Mouse (Mus musculus) cerebellum, adult (tissue): Measurements from ENCODE around the gene Suox.
A peak's percentile ranks its signal among the peaks of the same experiment; 100 is the strongest.
"Not testable (repeated sequence)": the region's sequence is repeated elsewhere in the genome, so short reads cannot be mapped to it uniquely, and the experiment has no call there.

Experiments
- ATAC-seq: cut with Nextera tagmentation; 2 replicates; pipeline ENCODE4 v1.9.2; 2017; ENCODE audit warnings: mild to moderate bottlenecking, moderate library complexity, mixed read lengths; ENCODE audit not compliant: insufficient number of reproducible peaks, low FRiP score, low TSS enrichment

Suox gene

DNA sequence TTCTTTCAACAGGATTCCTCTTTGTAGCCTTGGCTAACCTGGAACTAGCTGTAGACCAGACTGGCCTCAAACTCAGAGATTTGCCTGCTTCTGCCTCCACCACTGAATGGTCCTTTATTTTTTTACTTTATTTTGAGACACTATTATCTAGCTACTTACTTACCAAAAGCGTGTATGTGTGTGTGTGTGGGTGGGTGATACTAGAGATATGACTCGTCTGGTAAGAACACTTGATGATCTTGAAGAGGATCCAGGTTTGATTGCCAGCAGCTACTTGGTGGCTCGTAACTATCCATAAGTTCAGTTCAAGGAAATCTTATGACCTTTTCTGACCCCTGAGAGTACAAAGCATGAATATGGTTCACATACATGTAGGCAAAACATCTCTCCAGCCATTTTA, 8.6 kb downstream of the Suox start:
- ATAC-seq = no peak

DNA sequence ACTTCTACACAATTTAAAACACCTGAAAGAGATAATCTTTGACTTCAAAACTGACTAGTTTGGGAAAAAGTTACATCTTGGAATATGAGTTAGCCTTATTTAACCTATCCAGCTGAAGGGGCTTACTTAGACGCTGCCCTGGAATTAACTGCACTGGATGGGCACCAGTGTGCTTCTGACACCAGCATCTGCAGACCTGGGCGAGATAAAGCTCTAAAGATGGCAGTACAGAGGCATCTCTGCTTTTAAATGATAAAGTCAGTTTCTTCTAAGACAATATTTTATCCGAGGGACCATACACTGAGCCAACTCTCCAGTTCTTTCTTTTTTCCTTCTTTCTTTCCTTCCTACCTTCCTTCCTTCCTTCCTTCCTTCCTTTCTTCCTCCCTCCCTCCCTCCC, 9.1 kb downstream of the Suox start:
- no peak for ATAC-seq

DNA sequence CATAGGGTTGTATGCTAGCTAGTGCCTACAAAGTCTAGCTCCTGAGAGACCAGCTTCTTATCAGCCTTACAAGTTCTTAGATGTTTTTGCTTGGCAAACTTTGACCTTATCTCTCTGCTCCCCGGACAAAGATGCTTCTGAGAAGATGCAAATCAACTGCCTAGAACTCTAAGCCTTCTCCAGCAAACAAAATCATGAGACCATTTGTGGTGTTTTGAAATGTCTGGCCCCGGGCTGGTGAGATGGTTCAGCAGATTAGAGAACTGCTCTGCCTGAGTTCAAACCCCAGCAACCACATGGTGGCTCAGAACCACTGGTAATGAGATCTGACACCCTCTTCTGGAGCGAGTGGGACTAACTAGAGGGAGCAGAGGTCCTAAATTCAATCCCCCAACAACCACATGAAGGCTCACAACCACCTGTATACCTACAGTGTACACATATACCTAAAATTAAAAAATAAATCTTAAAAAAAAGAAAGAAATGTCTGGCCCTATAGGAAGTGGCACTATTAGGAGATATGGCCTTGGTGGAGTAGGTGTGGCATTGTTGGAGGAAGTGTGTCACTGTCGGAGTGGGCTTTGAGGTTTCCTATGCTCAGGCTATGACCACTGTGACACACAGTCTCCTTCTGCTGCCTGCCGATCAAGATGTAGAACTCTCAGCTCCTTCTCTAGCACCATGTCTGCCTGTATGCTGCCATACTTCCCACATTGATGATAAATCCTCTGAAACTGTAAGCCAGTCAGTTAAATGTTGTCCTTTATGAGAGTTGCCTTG, 10.2 kb downstream of the Suox start:
- no peak for ATAC-seq

DNA sequence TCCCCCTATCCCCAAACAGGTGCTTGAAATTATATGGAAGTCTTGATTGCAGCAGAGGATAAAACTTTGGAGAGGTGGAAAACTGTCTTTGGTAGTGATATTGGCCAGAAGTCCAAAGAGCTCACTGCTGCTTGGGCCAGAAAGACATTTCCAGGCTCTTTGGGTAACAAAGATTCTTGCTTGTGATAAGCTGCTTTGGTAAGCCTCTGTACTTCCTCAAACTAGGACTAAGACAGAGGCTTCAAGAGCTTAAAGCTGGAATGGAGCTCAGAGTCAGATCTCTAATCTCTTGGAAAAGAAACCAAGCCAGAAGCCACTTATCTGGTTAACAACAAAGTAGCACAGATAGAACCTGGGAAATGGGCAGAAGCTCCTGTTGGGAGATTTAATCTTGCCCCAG, 11.4 kb downstream of the Suox start:
- no peak for ATAC-seq

DNA sequence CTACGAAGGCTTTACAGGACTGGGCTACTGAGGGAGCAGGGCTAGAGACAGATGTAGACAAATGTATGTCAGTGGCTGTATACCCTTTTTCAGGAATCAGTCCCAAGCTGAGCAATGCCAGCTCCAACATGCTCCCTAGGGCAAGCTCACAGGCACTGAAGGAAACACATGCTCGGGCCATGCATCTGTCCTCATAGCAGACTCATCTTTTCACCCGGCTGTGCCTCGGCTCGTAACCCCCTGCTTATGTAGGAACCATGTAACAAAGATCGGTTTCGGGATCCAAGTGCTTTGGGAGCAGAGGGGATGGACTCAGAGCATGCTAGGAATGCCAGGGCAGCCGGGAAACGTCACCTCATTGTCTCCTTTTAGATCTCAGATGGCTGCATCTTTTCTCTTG, 14.4 kb downstream of the Suox start:
- ATAC-seq = no peak

DNA sequence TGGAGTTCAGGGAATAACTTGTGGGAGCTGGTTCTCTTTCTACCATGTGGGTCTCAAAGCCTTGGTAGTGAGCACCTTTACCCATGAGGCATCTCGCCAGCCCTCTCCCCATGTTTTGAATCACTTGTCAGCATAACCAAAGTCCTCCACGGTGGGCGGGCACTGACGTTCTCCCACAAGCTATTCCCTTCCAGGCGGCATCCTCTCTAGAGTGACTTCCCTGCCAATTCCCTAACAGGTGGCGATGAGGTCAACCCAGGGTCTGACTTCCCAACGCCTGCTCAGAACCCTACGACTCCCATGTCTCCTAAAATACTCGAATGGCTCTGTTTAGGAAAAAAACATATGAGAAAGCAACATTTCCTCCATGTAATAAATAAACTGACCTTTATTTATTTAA, 16.0 kb downstream of the Suox start:
- no peak for ATAC-seq

DNA sequence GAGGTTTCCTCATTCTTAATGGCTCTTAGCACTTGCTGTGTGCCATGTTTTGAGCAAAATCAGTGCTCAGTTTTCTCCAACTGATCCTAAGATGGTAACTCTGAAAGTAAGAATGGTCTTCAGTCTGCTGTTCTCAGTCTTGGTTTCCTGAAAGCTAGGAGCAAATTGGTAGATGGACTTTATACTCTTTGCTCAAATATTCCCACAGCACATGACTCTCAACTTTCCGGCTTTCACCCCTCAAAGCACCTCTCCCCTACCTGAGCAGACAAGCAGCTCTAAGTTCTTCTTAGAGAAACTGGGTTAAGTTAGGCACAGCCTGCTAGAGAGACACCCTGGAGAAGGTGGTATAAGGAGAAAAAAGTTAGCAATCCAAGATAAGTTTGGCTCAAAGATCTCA, 17.1 kb downstream of the Suox start:
- no peak for ATAC-seq

DNA sequence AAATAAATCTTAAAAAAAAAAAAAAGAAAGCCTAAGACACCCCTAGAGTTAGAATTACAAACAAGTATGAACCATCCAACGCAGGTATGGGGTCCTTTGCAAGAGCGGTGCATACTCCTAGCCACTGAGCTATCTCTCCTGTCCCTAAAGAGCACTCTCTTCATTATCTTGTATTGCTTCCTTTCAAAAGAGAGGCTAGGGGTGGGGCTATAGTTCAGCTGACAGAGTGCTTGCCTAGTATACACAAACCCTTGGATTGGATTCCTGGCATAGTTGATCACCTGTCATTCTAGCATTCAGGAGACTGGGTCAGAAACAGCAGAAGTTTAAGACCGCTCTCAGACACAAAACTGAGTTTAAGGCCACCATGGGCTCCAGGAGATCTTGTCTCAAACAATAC, 18.6 kb downstream of the Suox start:
- no peak for ATAC-seq

DNA sequence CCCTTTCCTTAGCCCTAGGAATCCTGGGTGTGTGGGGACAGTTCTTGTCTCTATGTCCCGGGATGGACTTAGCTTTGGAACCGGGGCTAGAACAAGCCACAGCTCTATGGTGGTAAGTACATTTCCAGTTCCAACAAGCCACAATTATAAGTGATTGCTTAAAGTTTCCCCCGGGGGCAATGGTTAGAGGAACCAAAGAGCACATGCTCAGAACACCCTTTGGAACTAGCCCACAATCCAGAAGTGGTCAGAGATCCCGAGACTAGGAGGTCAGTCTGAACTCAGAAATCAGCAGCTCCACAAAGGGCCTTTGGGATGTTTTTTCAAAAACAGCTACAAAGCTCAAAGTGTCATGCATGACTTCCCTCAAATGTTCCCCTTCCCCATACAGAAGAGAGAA, 20.0 kb downstream of the Suox start:
- no peak for ATAC-seq

DNA sequence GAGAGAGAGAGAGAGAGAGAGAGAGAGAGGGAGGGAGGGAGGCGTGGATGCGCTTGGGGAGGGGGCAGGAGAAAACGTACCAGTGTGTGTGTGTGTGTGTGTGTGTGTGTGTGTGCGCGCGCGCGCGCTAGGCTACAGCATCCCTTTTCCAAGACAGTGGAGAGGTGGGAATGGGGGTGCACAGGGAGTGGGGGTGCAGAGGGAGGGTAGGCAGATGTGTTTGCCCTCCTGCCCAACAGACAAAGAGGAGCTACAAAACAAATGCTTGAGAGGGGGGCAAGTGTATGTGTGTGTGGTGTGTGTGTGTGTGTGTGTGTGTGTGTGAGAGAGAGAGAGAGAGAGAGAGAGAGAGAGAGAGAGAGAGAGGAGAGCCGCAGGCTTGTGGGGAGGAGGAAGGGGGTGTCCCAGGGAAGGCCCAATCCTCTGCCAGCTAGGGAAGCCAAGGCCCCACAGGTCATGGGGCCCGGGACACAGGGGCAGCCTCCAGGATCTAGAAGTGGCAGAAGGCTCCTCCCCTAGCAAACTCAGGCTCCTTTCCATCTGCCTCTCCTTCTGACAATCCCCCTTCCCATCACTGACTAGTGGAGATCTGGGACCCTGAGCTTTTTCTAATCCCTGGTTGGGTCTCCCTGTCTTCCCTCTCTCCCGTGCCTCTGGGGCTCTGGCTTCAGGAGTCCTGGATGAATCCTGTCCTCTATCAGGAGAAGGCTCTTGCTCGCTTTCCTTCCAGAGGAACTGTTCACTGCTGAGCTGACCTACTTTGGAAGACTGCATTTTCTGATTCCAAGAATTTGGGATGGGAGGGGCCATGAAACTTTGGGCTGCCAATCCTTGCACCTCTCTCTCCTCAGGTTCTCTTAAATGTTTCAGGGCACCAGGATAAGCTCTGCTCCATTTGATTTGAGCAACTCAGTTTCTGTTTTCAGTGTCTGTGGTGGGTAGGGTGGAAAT, 27.5 kb downstream of the Suox start:
- ATAC-seq = peak; percentile 42; the same call in 1 of the 2 replicates

DNA sequence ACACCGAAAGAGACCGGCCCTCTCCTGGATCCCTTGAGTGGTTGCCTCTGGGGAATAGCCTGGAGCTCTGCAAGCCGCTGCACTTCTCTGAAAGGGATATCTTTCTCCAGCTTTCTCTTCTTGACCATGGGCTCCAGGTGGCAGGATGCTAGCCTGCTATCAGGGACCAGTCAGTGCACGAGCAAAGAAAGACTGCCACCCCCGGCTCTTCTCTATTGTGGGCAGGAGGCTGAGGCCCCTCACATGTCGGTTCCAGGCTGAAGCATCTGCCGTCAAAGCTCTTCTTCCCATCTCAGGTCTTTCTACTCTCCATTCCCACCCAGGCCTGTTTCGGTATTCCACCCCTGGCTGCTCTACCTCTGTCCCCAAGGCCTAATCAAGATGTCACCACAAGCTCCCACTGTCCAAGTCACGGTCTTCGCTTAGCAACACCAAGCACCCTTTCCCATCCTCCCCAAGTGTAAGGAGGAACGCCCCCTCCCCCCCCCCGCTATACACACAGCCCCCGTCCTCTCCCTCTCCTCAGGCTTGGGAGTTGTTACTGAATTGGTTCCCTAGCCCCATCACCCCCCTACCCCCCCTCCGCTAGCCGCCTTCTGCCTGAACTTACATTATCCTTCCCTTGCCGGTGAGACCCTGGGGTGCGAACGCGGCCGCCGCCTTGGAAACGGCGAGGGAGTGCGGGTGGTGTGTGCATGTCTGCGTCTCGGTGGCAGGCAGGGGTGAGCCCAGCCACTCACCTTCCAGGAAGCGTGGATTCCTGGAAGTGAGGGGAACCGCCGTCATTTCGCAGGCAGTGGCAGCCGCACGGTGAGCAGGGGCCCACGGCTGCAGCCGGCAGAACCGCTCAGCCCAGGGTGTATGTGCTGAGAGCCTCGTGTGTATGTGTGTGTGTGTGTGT, 28.5 kb downstream of the Suox start, which contains the start of gene Ikzf4:
Gene Ikzf4 (minus strand): TSS at position 881 of the 901 bp plus-strand sequence.
- ATAC-seq = peak; percentile 50; the same call in 1 of the 2 replicates

DNA sequence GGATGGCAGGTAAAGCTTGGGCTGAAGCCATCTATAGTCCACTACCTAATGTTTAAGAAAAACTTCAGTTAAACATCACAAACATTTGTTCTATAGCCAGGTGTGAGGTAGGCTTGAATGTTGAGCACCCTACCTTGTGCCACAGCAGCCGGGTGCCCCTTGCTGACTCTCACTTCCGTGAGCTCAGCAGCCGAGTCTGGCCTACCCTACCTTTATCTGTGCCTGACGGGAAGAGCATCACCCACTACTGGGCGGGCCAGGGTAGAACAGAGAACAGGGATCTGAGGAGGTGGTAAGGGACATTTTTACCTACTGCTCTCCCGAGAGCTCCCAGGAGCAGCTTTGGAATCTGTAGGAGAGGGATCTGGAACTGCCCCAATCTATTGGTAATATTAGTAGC, 31.1 kb downstream of the Suox start:
- ATAC-seq = no peak

DNA sequence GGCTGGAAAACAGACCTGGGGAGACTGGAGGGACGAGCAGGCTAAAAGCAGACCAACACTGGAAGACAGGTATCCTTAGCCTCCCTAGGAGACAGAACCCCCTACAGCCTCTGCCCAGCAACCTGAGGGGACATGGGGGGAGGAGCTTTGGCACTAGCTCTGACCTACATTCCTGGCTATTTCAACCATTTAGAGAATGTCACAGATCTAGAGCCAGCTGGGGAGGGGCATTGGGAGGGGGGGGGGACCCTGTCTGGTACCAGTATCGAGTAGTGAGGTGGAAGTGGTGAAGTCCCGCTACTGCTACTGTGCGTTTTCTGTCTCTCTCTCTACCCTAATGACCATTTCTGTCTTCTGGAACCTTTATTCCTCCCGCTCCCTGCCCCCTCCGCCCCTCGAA, 32.0 kb downstream of the Suox start:
- no peak for ATAC-seq

DNA sequence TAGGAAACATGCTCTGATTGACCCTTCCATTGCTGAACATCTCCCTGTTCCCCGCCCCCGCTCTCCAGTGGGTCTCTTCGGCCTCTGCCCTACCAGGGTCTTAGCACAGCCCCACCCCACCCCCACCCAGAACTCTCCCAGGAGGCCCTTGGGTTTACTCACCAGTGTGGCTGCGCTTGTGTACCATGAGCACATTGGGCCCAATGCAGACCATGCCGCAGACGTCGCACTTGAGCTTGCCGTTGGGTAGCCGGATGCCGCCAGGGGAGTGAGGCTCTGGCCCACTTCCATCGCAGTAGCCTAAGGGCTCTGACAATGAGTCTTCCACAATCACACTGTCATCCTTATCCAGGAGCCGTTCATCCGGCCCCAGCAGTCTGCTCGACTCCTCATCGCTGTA, 33.0 kb downstream of the Suox start:
- ATAC-seq = no peak

DNA sequence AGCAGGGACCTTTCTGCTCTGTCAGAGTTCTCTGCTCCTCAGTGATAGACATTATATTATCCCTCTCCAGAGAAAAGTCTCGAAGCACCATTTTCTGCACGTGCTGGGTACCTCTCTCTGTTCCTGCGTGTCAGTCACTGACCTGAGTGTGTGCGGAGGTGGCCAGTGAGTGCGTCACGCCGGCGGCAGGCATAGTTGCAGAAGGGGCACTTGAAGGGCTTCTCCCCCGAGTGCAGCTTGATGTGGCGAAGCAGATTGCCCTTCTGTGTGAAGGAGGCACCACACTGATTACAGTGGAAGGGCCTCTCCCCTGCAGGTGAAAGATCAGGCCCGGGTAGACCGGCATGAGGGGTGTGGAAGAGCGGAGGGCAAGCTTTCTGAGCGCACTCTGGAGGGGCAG, 33.9 kb downstream of the Suox start:
- no peak for ATAC-seq

DNA sequence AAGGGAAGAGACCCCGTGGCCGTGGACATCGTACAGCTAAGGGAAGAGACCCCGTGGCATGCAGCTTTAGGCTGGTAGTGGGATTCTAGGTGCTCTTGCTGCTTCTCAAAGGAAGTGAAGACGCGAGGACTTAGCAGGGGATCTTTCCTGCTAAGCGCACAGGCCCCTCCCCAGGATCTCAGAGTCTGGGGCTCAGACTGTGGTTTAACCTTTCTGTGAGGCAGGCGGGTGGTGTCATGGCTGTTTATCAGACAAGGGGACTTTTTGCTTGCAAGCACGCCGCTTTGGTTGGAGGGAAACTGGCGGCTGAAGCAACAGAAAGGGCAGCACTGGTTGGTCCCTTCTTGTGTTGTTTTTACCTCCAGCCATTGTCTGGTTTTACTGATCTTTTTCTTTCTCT, 36.9 kb downstream of the Suox start:
- no peak for ATAC-seq

DNA sequence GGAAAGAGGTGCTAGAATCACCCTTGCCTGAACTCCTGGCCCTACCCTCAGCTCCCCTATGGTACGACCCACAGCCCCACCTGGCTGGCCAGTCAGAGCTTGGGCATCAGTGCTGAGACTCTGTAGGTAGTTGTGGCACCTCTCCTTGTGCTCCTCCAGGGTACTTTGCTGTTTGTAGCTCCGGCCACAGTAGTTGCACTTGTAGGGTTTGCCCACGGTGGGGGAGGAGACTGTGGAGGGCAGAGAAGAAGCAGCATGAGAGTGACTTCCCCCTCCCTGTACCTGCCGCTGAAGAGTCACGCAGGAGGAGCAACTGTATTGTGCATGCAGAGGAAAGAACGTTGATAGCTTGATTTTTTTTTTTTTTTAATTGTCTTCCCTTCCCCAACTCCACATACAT, 37.3 kb downstream of the Suox start:
- no peak for ATAC-seq

DNA sequence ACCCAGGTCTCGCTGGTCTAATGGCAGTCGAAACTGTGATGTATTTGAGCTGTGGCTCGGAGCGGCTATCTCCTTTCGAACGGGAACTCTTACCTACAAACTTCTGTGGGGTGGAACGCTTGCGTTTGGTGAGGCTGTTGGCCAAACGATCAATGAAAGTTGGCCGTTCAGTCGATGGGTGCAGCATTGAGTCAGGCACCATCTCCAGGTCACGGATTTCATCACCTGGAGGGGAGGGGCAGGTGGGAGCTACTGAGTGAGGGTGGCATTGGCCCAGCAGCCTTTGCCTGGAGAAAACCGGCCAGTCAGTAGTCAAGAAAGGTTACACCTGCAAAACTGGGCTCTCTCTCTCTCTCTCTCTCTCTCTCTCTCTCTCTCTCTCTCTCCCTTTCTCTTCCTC, 38.2 kb downstream of the Suox start:
- no peak for ATAC-seq

DNA sequence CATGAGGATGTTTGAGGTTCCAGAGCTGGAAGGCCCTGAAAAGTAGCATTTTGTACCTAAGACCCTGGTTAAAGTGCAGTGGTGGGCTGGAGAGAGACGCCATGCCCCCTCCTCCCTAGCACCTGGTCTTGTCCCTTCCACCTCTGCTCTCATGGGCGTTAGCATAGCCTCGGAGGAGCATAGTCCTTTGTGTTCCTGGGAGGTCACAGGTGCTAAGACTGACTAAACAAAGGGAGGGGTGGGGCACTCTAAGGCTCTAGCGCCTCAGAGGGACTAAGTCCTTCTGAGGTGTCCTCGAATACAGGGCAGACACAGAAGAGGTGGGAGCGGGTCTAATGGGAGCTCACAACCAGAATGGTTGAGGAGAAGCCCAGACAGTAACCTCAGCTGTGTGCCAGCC, 42.3 kb downstream of the Suox start:
- ATAC-seq = no peak

DNA sequence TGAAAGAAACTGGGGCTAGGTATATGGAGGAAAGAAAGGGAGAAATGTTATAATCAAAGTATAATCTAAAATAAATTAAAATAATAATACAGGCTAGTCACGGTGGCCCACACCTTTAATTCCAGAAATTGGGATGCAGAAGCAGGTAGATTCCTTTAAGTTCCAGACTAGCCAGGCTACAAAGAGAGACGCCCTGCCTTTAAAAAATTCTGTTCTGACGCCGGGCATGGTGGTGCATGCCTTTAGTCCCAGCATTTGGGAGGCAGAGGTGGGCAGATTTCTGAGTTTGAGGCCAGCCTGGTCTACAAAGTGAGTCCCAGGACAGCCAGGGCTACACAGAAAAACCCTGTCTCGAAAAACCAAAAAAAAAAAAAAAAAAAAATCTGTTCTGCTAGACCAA, 43.6 kb downstream of the Suox start:
- not testable (repeated sequence) for ATAC-seq

DNA sequence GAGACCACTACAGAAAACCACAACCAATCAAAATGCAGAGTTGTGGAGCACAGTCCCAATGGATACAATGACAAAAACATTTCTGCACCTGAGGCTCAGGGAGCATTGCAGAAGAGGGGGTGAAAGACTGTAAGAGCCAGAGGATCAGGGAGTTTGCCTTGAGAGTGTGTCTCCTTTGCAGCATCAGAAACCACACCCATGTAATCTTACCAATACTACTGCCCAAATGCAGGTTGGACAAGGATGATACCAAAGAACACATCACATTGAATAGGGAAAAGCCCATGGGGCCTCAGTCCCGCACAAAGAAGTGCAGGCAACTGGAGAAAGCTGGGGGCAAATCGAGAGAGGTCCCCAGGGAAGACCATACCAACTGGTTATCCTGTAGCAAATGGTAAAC, 44.1 kb downstream of the Suox start:
- no peak for ATAC-seq
